Mouse (Mus musculus): ENCODE data around the gene Ncaph2. TPM values are rescaled to one million over a fixed set of nuclear protein-coding genes. Genes with fewer than 3 reads are reported as not detected.

The Ncaph2 gene
- total RNA-seq, 2 experiments from 2014 or later, result 108 TPM

GRCm38 (mm10) chr15:89390081-89390480, 34.6 kb downstream of the Ncaph2 start:
- DNase-seq (ENCODE audit: extremely low spot score in 1 of 2, low spot score in 2 of 2), result no peak
- Histone ChIP-seq H3K4me3 (no peak overlapping the region), H3K27ac (no peak overlapping the region)
- TF ChIP-seq CTCF (IDR thresholded peaks at IDR 0.05), result no peak
- intact Hi-C loops (cut with DNase I), result no loop called here

GRCm38 (mm10) chr15:89396883-89397282, 41.4 kb downstream of the Ncaph2 start:
- DNase-seq (ENCODE audit: extremely low spot score in 1 of 2, low spot score in 2 of 2), result no peak
- Histone ChIP-seq H3K4me3 (no peak overlapping the region), H3K27ac (no peak overlapping the region)
- intact Hi-C loops (cut with DNase I), result no loop called here
- TF ChIP-seq CTCF (IDR thresholded peaks at IDR 0.05), result no peak

GRCm38 (mm10) chr15:89398146-89398545, 42.6 kb downstream of the Ncaph2 start:
- Histone ChIP-seq H3K4me3 (no peak overlapping the region), H3K27ac (no peak overlapping the region)
- TF ChIP-seq CTCF (IDR thresholded peaks at IDR 0.05), result no peak
- DNase-seq (ENCODE audit: extremely low spot score in 1 of 2, low spot score in 2 of 2), result no peak
- intact Hi-C loops (cut with DNase I), result no loop called here

GRCm38 (mm10) chr15:89399716-89400115, 44.2 kb downstream of the Ncaph2 start:
- TF ChIP-seq CTCF (IDR thresholded peaks at IDR 0.05), result no peak
- no peak for DNase-seq (ENCODE audit: extremely low spot score in 1 of 2, low spot score in 2 of 2)
- intact Hi-C loops (cut with DNase I), result no loop called here
- Histone ChIP-seq H3K4me3 (no peak overlapping the region), H3K27ac (no peak overlapping the region)

DNA sequence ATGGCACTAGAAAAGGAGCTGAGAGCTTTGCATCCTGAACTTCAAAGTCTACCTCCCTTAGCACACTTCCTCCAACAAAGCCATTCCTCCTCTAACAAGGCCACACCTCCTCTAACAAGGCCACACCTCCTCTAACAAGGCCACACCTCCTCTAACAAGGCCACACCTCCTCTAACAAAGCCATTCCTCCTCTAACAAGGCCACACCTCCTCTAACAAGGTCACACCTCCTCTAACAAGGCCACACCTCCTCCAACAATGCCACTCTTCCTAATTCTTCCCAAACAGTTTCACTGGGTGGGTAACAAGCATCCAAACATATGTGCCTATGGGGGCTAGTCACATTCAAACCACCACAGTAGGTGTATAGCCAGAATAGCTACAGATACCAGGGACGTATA, 47.0 kb downstream of the Ncaph2 start:
- DNase-seq (ENCODE audit: extremely low spot score in 1 of 2, low spot score in 2 of 2), result no peak
- intact Hi-C loops (cut with DNase I), result no loop called here
- no peak overlapping the region for H3K4me3 ChIP-seq
- TF ChIP-seq CTCF (IDR thresholded peaks at IDR 0.05), result no peak
- no peak overlapping the region for H3K27ac ChIP-seq

GRCm38 (mm10) chr15:89404831-89405623, 49.5 kb downstream of the Ncaph2 start:
- intact Hi-C loops (cut with DNase I), result no loop called here
- H3K4me3 ChIP-seq, result no peak overlapping the region
- DNase-seq (ENCODE audit: extremely low spot score in 1 of 2, low spot score in 2 of 2), result no peak
- no peak for TF ChIP-seq CTCF (IDR thresholded peaks at IDR 0.05)
- no peak overlapping the region for H3K27ac ChIP-seq

- no peak for DNase-seq (ENCODE audit: extremely low spot score in 1 of 2, low spot score in 2 of 2)
Observed at GRCm38 (mm10) chr15:89406691-89407090, 51.2 kb downstream of the Ncaph2 start.

GRCm38 (mm10) chr15:89410118-89410517, 54.6 kb downstream of the Ncaph2 start, which contains the start of gene Syce3:
TSS of gene Syce3 (minus strand) at chr15:89410503.
- no peak for TF ChIP-seq CTCF (IDR thresholded peaks at IDR 0.05)
- no peak for DNase-seq (ENCODE audit: extremely low spot score in 1 of 2, low spot score in 2 of 2)
- Histone ChIP-seq H3K4me3 (no peak within 1 kb of the TSS), H3K27ac (no peak within 1 kb of the TSS)
- intact Hi-C loops (cut with DNase I), result no loop called here

More at GRCm38 (mm10) chr15:89406691-89407090, 51.2 kb downstream of the Ncaph2 start:
- TF ChIP-seq CTCF (IDR thresholded peaks at IDR 0.05), result no peak
- intact Hi-C loops (cut with DNase I), result no loop called here
- no peak overlapping the region for H3K4me3 ChIP-seq
- no peak overlapping the region for H3K27ac ChIP-seq

- DNase-seq (ENCODE audit: extremely low spot score in 1 of 2, low spot score in 2 of 2), result no peak
- intact Hi-C loops (cut with DNase I), result no loop called here
- Histone ChIP-seq H3K4me3 (no peak overlapping the region), H3K27ac (no peak overlapping the region)
- TF ChIP-seq CTCF (IDR thresholded peaks at IDR 0.05), result no peak
Observed at GRCm38 (mm10) chr15:89415282-89415681, 59.8 kb downstream of the Ncaph2 start.

- DNase-seq (ENCODE audit: extremely low spot score in 1 of 2, low spot score in 2 of 2), result no peak
- no peak overlapping the region for H3K27ac ChIP-seq
- intact Hi-C loops (cut with DNase I), result no loop called here
- TF ChIP-seq CTCF (IDR thresholded peaks at IDR 0.05), result no peak
- no peak overlapping the region for H3K4me3 ChIP-seq
Observed at GRCm38 (mm10) chr15:89421938-89422337, 66.4 kb downstream of the Ncaph2 start.

Small RNAs within 50 kb of the gene (microRNA-seq; reads per million reads assigned to microRNA genes)
- 6.6 to 7.4 reads per million in 2 experiments for gene Mir6959

Other genes with a start within 250 kb of the Ncaph2 start
- gene Tubgcp6, start 232.6 kb upstream of the Ncaph2 start, total RNA-seq (2021), result 10 to 100 TPM; 34.7 to 35.3 TPM
- 10 to 100 TPM; 16.8 to 17.3 TPM for gene Hdac10, start 227.0 kb upstream of the Ncaph2 start, total RNA-seq (2021)
- gene Mapk12, start 215.0 kb upstream of the Ncaph2 start, total RNA-seq (2021), result 1 to 10 TPM; 8.3 to 9.3 TPM
- gene Mapk11, start 206.1 kb upstream of the Ncaph2 start, total RNA-seq (2021), result 10 to 100 TPM; 61.8 to 63.5 TPM
- gene Plxnb2, start 174.9 kb upstream of the Ncaph2 start, total RNA-seq (2021), result 10 to 100 TPM; 49.4 to 53.3 TPM
- gene Dennd6b, start 159.2 kb upstream of the Ncaph2 start, total RNA-seq (2021), result 10 to 100 TPM; 52.2 to 53.9 TPM
- gene Ppp6r2, start 144.2 kb upstream of the Ncaph2 start, total RNA-seq (2021), result 100 to 1,000 TPM; 161 to 171 TPM
- 100 to 1,000 TPM; 244 to 245 TPM for gene Sbf1, start 40.4 kb upstream of the Ncaph2 start, total RNA-seq (2021)
- not detected for gene Adm2, start 33.0 kb upstream of the Ncaph2 start, total RNA-seq (2021)
- gene Miox, start 21.3 kb upstream of the Ncaph2 start, total RNA-seq (2021), result not detected
- 10 to 100 TPM; 18.8 to 19.8 TPM for gene Lmf2, start 60 bp upstream of the Ncaph2 start, total RNA-seq (2021)
- 10 to 100 TPM; 28.5 to 29.1 TPM for gene Sco2, start 18.1 kb downstream of the Ncaph2 start, total RNA-seq (2021)
- gene Tymp, start 21.3 kb downstream of the Ncaph2 start, total RNA-seq (2021), result 1 to 10 TPM in 1 of 2 experiments, under 1 TPM in 1; 0.77 to 2.1 TPM
- gene Odf3b, start 23.6 kb downstream of the Ncaph2 start, total RNA-seq (2021), result 1 to 10 TPM; 1.1 to 1.8 TPM
- gene Klhdc7b, start 29.2 kb downstream of the Ncaph2 start, total RNA-seq (2021), result under 1 TPM; 0.35 to 0.72 TPM
- gene Syce3, start 54.8 kb downstream of the Ncaph2 start, total RNA-seq (2021), result not detected
- gene Cpt1b, start 70.1 kb downstream of the Ncaph2 start, total RNA-seq (2021), result 1 to 10 TPM; 2.3 to 3.0 TPM
- gene C730034F03Rik, start 73.9 kb downstream of the Ncaph2 start, total RNA-seq (2021), result 1 to 10 TPM; 2.2 to 2.7 TPM
- gene Gm44502, start 74.0 kb downstream of the Ncaph2 start, total RNA-seq (2021), result not detected
- gene Chkb, start 74.2 kb downstream of the Ncaph2 start, total RNA-seq (2021), result 10 to 100 TPM; 42.5 to 45.2 TPM
- 100 to 1,000 TPM; 227 to 234 TPM for gene Mapk8ip2, start 98.2 kb downstream of the Ncaph2 start, total RNA-seq (2021)
- 10 to 100 TPM; 32.0 to 33.0 TPM for gene Arsa, start 121.7 kb downstream of the Ncaph2 start, total RNA-seq (2021)
- gene Shank3, start 143.9 kb downstream of the Ncaph2 start, total RNA-seq (2021), result 100 to 1,000 TPM; 222 to 239 TPM
- 1 to 10 TPM in 1 of 2 experiments, under 1 TPM in 1; 0.58 to 1.7 TPM for gene Acr, start 212.6 kb downstream of the Ncaph2 start, total RNA-seq (2021)
- gene Rabl2, start 236.2 kb downstream of the Ncaph2 start, total RNA-seq (2021), result 10 to 100 TPM; 35.7 to 44.6 TPM